Mouse (Mus musculus) myocyte (in vitro differentiated cells): ENCODE measurements at regions not wholly inside any gene's neighbourhood (a gene's known extent, or its start where the extent isn't known, plus 50 kb on each side); places are given as distances from the start of the nearest gene placed in this dataset.

ENCODE experiments used
- CEBPB ChIP-seq: IDR thresholded peaks from 2 replicates; pipeline ENCODE4 v1.6.1; 2011; ENCODE audit warnings: mild to moderate bottlenecking, moderate library complexity; ENCODE audit not compliant: poor library complexity, insufficient read depth, severe bottlenecking
- E2F4 ChIP-seq: IDR thresholded peaks from one replicate; pipeline ENCODE4 v1.6.1; 2011; ENCODE audit warnings: mild to moderate bottlenecking, control low read depth, moderate library complexity; ENCODE audit not compliant: insufficient read depth
- MAX ChIP-seq: IDR thresholded peaks from one replicate; pipeline ENCODE4 v1.6.1; 2011; ENCODE audit warnings: low read depth, mild to moderate bottlenecking, control low read depth
- MYOD1 ChIP-seq, 3 experiments: IDR thresholded peaks; one replicate each; pipeline ENCODE4 v1.6.1; 2011; ENCODE audit warnings: control low read depth in 2 of 3, low read depth in 2 of 3, mild to moderate bottlenecking in 2 of 3, moderate library complexity in 1 of 3; ENCODE audit not compliant: insufficient read length in 2 of 3, control insufficient read depth in 1 of 3
- MYOG ChIP-seq, 3 experiments: IDR thresholded peaks; one replicate each; pipeline ENCODE4 v1.6.1; 2011; ENCODE audit warnings: control low read depth in 2 of 3, low read depth in 2 of 3, mild to moderate bottlenecking in 2 of 3; ENCODE audit not compliant: insufficient read length in 2 of 3, control insufficient read depth in 1 of 3, insufficient read depth in 1 of 3
- POLR2A ChIP-seq: IDR thresholded peaks from one replicate; pipeline ENCODE4 v1.6.1; 2011; ENCODE audit warnings: low read depth, mild to moderate bottlenecking, control low read depth, moderate library complexity; ENCODE audit not compliant: insufficient read length
- POLR2AphosphoS2 ChIP-seq: IDR thresholded peaks from one replicate; pipeline ENCODE4 v1.6.1; 2011; ENCODE audit warnings: low read depth, control low read depth; ENCODE audit not compliant: insufficient read length
- TCF12 ChIP-seq: IDR thresholded peaks from one replicate; pipeline ENCODE4 v1.6.1; 2011; ENCODE audit warnings: mild to moderate bottlenecking, control low read depth; ENCODE audit not compliant: poor library complexity, insufficient read depth, severe bottlenecking
- TCF3 ChIP-seq: IDR thresholded peaks from one replicate; pipeline ENCODE4 v1.6.1; 2011; ENCODE audit warnings: low read depth, control low read depth; ENCODE audit not compliant: insufficient read length
- USF1 ChIP-seq: IDR thresholded peaks from one replicate; pipeline ENCODE4 v1.6.1; 2011; ENCODE audit warnings: low read depth, mild to moderate bottlenecking, control low read depth, moderate library complexity

- TF ChIP-seq POLR2A (no peak), MYOD1 (IDR thresholded peaks at IDR 0.05; ENCODE audit: control insufficient read depth in 1 of 3, insufficient read length in 2 of 3, low read depth in 2 of 3) (no peak), MAX (no peak), E2F4 (no peak), TCF12 (no peak), CEBPB (no peak), MYOG (IDR thresholded peaks at IDR 0.05; ENCODE audit: control insufficient read depth in 1 of 3, insufficient read depth in 1 of 3, insufficient read length in 2 of 3, low read depth in 2 of 3) (no peak), POLR2AphosphoS2 (no peak), TCF3 (no peak), USF1 (no peak)
Measured at GRCm38 (mm10) chr12:90932201-90932600, 194.0 kb upstream of the Dio2 start.
